Mouse (Mus musculus): ENCODE data around the gene Kcng3. TPM values are rescaled to one million over a fixed set of nuclear protein-coding genes. Genes with fewer than 3 reads are reported as not detected.

The Kcng3 gene
- polyA plus RNA-seq, 1 experiment: 0.15 TPM

DNA sequence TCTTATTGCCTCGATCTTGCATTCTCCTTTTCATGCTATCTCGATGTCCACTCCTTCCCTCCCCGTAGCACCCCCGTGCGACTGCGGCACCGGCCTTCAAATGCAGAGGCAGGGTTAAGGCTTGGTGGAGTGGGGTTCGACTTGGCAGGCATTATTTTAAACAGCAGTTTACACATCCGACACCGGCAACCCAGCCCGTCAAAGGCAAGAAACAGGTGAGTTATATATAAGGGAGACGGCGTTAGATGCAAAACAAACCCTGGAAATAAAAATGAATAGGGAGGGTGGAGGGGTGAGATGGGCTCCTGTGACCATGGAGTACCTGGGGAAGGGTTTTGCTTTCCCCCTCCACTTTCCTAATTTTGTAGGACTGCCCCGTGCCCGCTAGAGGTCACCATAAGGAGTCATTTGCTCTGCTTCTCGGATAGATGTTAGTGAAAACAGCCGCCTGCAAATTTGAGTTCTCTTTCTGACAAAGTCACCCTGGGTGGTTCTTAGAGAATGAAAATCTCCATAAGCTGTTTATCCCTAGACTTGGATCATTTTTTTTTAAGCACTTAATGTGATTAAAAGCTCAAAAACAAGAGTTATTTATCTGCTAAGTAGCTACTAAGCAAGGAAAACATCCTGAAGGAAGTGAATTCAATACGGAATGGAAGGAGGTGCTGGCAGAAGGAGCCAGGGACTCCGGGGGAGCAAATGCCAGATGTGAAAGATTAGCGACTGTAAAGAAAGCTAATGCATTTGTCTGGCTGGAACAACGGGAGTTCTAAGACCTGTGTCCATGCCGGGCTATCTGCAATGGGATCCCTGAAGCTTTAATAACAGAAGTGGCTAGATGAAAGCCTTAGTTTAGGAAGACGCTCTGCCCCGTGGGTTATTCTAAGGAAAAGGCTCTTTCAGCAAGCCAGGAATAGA lies 1.2 kb upstream of the Kcng3 start:
- DNase-seq (ENCODE audit: low read depth, low spot score): no peak
- 4% methylated on average over 24 of the region's 24 CpGs for WGBS

GRCm38 (mm10) chr17:83630787-83631678 lies 662 bp downstream of the Kcng3 start:
- 4% methylated on average over 95 of the region's 109 CpGs for WGBS

DNA sequence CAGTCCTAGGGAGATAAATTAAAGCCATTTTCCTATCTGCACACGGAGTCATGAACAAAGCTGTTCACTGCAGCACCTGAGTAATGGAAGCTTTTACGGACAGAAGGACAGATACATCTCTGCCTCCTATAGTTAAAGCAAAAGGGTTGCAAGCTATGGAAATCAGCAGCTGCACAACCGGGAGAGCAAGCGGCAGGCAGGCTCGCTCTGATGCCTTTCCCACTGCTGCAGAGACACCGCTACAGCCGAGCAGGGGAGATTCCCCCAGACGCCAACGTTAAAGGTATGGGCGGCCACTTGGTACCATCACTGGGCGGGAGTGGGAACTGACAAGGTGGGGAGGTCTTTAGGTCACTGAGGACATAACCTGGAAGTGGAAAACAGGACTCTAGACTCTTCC lies 17.8 kb downstream of the Kcng3 start:
- WGBS: 35% methylated on average over 11 of the region's 11 CpGs
- no peak for DNase-seq (ENCODE audit: low read depth, low spot score)

More at GRCm38 (mm10) chr17:83630787-83631678, 662 bp downstream of the Kcng3 start:
- no peak for DNase-seq (ENCODE audit: low read depth, low spot score)

DNA sequence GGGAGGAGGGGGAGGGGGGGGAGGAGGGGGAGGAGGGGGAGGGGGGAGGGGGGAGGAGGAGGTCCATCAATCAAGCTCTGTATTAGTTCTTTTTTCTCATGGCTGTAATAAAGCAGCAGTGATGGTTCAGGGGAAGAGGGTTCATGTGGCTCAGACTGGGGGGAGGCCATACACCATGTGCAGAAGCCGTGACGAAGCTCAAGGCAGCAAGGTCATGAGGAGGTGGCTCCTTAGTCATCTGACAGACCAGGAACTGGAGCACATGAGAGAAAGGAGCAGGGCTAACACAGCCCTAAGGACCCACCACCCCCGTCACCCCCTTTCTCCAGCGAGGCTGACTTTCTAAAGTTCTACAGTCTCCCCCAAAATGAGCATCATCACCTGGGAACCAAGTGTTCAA lies 22.2 kb downstream of the Kcng3 start:
- 78% methylated on average over 4 of the region's 4 CpGs for WGBS
- no peak for DNase-seq (ENCODE audit: low read depth, low spot score)

GRCm38 (mm10) chr17:83600976-83601375 lies 30.7 kb downstream of the Kcng3 start:
- DNase-seq (ENCODE audit: low read depth, low spot score): no peak
- 87% methylated on average over 12 of the region's 12 CpGs for WGBS

GRCm38 (mm10) chr17:83595966-83596365 lies 35.7 kb downstream of the Kcng3 start:
- WGBS: 40% methylated on average over 7 of the region's 7 CpGs
- DNase-seq (ENCODE audit: low read depth, low spot score): no peak

GRCm38 (mm10) chr17:83594526-83594925 lies 37.2 kb downstream of the Kcng3 start:
- no peak for DNase-seq (ENCODE audit: low read depth, low spot score)
- 76% methylated on average over 8 of the region's 8 CpGs for WGBS

DNA sequence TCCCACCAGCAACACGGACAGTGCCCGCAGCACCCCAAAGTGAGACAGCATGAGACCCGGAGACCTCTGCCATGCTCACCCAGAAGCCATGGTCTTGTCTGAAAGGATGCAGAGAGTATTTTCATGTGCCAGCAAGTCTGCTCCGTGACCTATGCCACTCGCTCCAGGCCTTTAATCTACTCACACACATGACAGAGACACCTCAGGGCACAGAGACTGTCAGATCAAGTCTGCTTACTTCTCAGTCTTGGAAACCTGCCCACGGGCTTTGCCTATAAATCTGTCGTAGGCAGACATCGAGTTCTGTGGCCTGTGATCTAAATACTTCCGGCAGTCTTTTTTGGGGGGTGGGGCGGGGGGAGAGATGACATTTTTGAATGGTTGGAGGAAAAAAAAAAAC lies 38.3 kb downstream of the Kcng3 start:
- 70% methylated on average over 10 of the region's 10 CpGs for WGBS
- DNase-seq (ENCODE audit: low read depth, low spot score): no peak

DNA sequence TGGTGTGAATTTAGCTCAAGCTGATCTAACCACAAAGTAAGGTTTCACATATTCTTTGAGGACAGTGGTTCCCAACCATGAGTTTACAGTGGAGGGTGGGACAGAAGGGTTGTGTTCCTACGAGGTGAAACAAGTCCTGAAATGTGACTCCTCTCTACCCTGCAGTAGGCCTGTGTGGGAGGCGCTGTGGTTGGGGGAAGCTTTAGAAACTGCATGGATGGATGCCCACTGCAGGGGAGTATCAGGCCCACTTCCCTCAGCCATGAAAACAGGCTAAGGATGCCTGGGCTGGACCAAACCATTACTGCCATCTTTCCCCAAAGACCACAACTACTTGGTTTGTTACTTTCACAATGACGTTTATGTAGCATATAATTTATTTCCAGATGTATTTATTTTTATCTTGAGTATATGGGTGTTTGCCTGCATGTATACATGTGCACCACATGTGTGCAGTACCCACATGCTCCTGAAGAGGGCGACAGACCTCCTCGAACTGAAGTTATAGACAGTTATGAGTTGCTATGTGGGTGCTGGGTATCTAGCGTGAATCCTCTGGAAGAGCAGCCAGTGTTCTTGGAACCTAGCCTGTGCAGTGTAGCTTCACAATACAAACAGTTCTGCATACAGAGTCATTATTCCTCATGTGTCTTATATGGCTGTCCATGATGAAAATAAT lies 42.9 kb downstream of the Kcng3 start:
- 85% methylated on average over 6 of the region's 6 CpGs for WGBS

GRCm38 (mm10) chr17:83587731-83588130 lies 44.0 kb downstream of the Kcng3 start:
- no peak for DNase-seq (ENCODE audit: low read depth, low spot score)
- WGBS: 94% methylated on average over 8 of the region's 8 CpGs

More for the DNA sequence above, 42.9 kb downstream of the Kcng3 start:
- no peak for DNase-seq (ENCODE audit: low read depth, low spot score)

DNA sequence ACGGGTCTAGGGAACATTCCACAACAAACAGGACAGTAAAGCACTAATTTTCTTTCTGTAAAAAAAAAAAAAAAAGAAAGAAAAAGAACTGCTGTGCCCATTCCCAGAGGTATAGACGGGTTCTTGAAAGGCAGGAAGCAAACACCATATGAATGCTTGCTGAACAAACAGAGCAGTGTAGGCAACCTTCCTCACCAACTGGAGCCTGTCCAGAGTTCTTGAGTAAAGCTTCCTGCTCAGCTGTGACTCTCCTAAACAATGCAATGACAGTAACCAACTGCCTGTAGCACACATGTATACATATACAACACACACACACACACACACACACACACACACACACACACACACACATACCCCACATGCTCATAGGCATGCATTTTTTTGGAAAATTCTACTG lies 49.1 kb downstream of the Kcng3 start:
- no peak for DNase-seq (ENCODE audit: low read depth, low spot score)
- WGBS: 21% methylated on average over 2 of the region's 2 CpGs

GRCm38 (mm10) chr17:83580734-83581133 lies 51.0 kb downstream of the Kcng3 start:
- DNase-seq (ENCODE audit: low read depth, low spot score): no peak
- WGBS: 92% methylated on average over 5 of the region's 5 CpGs

- 78% methylated on average over 11 of the region's 11 CpGs for WGBS
- DNase-seq (ENCODE audit: low read depth, low spot score): no peak
Measured at GRCm38 (mm10) chr17:83576810-83577371, 54.8 kb downstream of the Kcng3 start.

DNA sequence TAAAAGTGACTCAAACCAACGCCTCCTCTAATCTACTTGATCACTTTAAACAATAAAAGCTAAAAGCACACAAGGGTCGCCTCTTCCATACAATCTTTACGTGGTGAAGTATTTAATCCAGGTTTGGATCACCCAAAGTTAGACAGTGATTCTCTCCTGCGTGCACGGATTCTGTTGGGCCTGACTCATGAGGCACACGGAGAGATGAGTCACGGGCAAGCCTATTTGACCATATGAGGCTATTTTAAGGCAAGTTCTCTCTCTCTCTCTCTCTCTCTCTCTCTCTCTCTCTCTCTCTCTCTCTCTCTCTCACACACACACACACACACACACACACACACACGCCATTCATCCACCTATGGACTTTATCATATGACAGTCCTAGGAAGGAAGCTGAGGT lies 57.1 kb downstream of the Kcng3 start:
- no peak for DNase-seq (ENCODE audit: low read depth, low spot score)
- 82% methylated on average over 8 of the region's 8 CpGs for WGBS

DNA sequence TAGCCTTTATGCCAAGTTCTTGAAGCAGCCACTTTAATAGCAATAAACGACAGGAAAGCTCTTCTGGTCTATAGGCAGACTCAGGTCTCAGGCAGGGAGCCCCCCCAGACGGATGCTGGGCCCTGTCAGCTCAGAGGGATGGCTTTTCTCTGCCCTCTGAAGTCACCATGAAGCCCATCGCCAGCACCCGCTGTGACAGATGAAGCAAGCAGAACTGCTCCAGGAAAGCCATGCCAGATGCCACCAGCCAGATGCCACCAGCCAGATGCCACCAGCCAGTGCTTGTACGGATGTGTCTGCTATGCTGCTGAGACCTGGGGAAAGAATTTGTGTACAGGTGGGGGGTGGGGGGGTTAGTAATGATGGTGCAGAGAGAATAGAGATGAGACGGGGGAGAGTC lies 58.6 kb downstream of the Kcng3 start:
- DNase-seq (ENCODE audit: low read depth, low spot score): no peak
- 72% methylated on average over 6 of the region's 6 CpGs for WGBS

- no peak for DNase-seq (ENCODE audit: low read depth, low spot score)
- 27% methylated on average over 4 of the region's 4 CpGs for WGBS
Measured at GRCm38 (mm10) chr17:83572366-83572765, 59.3 kb downstream of the Kcng3 start.

GRCm38 (mm10) chr17:83567375-83567774 lies 64.3 kb downstream of the Kcng3 start:
- DNase-seq (ENCODE audit: low read depth, low spot score): no peak
- WGBS: 68% methylated on average over 8 of the region's 8 CpGs

DNA sequence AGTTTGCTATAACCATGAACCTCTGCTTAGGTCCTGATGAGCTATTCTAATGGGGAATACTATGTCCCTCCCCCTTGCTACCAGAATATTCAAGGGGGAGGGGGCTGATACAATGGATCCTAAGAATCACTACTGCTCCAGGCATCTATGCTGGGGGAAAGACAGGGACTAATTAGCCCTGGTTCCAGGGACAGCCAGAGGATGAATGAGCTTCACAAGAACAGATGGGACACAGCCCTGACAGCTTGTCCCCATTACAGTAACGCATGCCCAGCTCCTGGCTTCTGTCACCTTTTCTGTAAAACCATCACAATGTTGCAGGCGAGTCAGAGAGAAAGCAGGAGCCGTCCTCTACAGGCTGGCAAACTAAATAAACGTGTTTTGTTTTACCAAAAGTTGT lies 66.2 kb downstream of the Kcng3 start:
- DNase-seq (ENCODE audit: low read depth, low spot score): no peak
- 71% methylated on average over 4 of the region's 4 CpGs for WGBS

DNA sequence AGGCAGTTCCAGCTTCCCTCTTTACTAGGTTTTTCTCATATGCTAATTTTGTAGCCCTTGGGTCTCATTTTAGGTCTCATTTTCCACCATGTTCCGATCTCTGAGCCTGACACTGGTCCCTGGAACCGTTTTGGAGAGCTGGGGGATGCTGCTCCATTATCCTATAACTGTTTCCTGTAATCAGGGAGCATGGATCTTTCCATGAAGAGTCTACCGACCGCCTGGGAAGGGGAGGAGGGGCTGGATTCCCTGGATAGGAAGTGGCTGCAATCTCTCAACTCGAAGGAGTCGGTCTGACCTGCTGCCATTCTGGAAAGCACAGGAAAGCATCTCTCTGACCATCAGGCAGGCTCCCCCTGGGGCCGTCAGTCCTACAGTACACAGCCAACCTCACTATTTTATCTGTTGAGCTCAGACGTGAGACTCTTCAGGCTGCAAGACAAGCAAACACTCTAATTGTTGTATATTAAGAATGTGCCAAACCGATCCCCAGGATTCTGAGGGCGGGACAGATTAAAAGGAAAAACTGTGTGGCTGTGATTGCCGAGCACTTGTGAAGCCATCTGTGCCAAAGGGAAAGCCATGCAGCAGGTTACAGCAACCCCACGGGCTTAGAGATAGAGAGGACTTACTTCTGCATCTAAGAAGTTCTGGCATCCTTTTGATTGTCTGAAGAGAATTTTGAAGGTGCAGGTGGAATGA lies 67.4 kb downstream of the Kcng3 start:
- no peak for DNase-seq (ENCODE audit: low read depth, low spot score)
- WGBS: 60% methylated on average over 12 of the region's 12 CpGs
